Mouse (Mus musculus) spleen, postnatal 14 days (tissue): ENCODE results near the gene Ifitm1.
"Not testable (repeated sequence)": the region's sequence is repeated elsewhere in the genome, so short reads cannot be mapped to it uniquely, and the experiment has no call there.

ENCODE experiments used
- DNase-seq, 2 experiments: peaks; one replicate each; pipeline ENCODE4 v3.0.0; 2021 to 2022; ENCODE audit warnings: low spot score in 2 of 2

Ifitm1 gene

GRCm38 (mm10) chr7:141011238-141011770, 44.3 kb downstream of the Ifitm1 start:
- no peak for DNase-seq

GRCm38 (mm10) chr7:141016707-141017697, 50.0 kb downstream of the Ifitm1 start:
- no peak for DNase-seq

GRCm38 (mm10) chr7:141017824-141018223, 50.8 kb downstream of the Ifitm1 start, which contains the start of gene Ifitm6:
TSS of gene Ifitm6 (minus strand) at chr7:141017924.
- DNase-seq: not testable (repeated sequence)

- DNase-seq: no peak
Observed at GRCm38 (mm10) chr7:141019028-141019427, 52.0 kb downstream of the Ifitm1 start.
